Mouse (Mus musculus): Measurements from ENCODE around the gene D930007J09Rik. TPM values are rescaled to one million over a fixed set of nuclear protein-coding genes. Genes with fewer than 3 reads are reported as not detected.

D930007J09Rik gene
- total RNA-seq (2022) = not detected

GRCm38 (mm10) chr13:32802259-32803081, at the start of gene D930007J09Rik:
D930007J09Rik (minus strand) TSS chr13:32802849.
- peak; percentile 44 to 58 for DNase-seq (ENCODE audit: low spot score in 2 of 2)

- no peak for DNase-seq (ENCODE audit: low spot score in 2 of 2)
Measured at GRCm38 (mm10) chr13:32851967-32852366, 49.3 kb upstream of the D930007J09Rik start.

- DNase-seq (ENCODE audit: low spot score in 2 of 2) = no peak
Measured at GRCm38 (mm10) chr13:32850668-32851404, 48.2 kb upstream of the D930007J09Rik start, which contains the start of gene Serpinb1a. Serpinb1a (minus strand) TSS chr13:32851185.

GRCm38 (mm10) chr13:32850156-32850555, 47.5 kb upstream of the D930007J09Rik start:
- DNase-seq (ENCODE audit: low spot score in 2 of 2) = no peak

GRCm38 (mm10) chr13:32849531-32850123, 47.0 kb upstream of the D930007J09Rik start:
- no peak for DNase-seq (ENCODE audit: low spot score in 2 of 2)

DNA sequence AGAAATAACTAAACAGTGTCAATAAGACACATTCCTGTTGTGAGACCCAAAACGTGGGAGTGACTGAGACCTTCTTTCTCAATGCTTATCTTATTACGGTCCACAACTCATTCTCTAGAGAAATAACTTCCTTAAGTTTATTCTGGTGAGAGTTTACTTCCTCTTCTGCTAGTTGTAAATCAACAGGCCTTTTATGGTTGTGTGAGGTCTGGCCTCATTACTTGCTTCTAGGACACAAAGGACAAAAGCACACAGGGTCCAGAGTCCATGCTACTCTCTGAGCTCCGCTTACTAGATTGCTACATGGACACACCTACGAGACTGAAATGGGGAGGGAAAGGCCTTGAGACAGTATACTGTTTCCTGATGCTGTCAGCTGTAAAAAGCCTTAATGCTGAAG, 46.4 kb upstream of the D930007J09Rik start:
- no peak for DNase-seq (ENCODE audit: low spot score in 2 of 2)

DNA sequence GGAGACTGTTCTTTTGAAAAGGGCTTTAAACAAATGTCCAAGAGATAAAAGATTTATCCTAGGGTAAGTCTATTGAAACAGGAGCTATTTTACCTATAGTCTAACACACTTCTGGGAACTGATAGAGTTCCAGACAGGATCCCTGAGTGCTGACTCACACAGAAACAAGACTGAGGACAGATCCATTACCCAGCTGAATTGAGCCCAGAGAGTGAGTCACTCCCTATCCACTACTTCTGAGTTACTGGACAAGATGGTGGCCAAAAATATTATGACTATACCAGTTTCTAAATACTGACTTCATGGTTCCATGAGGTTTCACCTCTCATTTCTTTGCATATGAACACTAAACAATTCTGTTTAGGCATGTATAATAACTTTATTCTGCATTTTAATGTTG, 43.6 kb upstream of the D930007J09Rik start:
- DNase-seq (ENCODE audit: low spot score in 2 of 2) = no peak

- DNase-seq (ENCODE audit: low spot score in 2 of 2) = no peak
Measured at GRCm38 (mm10) chr13:32841349-32841748, 38.7 kb upstream of the D930007J09Rik start.

- DNase-seq (ENCODE audit: low spot score in 2 of 2) = no peak
Measured at GRCm38 (mm10) chr13:32839314-32839713, 36.7 kb upstream of the D930007J09Rik start.

DNA sequence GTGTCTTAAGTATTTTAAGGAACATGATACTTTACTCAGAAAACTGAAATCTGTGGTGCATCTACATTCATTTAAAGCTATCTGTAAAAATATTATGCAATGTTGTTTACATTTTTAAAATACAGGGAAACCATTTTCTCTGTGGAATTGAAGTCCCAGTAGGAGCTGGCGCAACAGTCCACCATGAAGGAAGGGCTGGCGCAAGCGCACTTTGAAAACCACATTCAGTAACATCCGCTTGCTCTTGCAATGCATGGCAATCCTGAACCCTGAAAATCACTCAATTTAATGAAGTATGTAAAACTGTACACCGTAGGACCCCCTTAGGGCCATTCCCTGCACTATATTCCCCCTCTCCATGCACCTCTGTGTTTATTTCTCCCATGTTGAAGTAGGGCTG, 31.9 kb upstream of the D930007J09Rik start:
- DNase-seq (ENCODE audit: low spot score in 2 of 2) = no peak

- DNase-seq (ENCODE audit: low spot score in 2 of 2) = no peak
Measured at GRCm38 (mm10) chr13:32833237-32833636, 30.6 kb upstream of the D930007J09Rik start.

DNA sequence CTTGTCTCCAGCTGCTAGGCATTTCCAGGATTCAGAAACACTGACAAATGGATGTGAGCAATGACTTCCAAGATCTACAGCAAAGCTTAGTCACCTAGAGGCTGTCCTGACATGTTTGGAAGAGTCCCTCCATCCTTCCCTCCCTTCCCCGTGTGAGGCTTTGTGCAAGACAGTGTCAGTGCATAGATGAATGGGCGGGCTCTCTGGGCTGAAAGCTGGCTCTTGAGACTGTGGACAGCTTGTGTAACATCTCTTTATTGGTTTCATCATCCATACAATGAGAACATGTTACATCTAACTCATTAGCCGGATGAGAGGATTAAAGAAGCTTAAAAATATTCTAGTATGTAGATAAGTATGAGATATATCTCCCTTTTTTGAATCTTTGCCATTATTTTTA, 30.1 kb upstream of the D930007J09Rik start:
- no peak for DNase-seq (ENCODE audit: low spot score in 2 of 2)

DNA sequence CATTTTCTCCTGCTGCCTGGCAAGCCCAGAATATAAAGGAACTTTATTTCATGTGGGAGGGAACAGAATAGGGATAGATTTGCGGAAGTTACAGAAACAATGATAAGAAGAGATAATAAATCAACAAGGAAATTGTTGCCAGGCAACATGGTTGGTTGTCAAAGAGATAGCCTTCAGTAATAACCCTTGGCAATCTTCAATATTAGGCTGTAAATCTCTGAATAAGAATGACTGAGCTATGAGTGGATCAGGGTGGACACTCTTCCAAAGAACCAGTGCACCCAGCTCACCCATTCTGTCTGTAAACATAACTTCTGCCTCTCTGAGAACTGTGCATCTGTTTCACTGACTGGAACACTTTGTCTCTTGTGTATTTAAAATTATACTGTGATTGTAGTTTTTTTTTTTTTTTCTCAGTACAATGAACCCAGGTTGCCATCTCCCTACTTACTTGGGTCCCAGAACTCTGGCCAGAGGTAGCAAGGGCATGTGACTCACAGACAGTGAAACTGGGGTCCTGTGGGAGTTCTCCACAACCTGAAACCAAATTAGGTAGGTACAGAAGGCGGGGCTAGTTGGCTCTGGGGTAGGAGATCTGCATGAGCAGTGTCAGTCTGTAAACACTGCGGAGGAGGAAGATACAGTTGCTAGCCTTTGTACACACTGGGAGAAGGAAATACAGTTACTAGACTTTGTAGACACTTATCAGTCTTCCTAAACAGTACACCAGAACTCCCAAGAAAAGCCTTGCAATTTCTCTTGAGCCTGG, 29.0 kb upstream of the D930007J09Rik start:
- DNase-seq (ENCODE audit: low spot score in 2 of 2) = no peak

DNA sequence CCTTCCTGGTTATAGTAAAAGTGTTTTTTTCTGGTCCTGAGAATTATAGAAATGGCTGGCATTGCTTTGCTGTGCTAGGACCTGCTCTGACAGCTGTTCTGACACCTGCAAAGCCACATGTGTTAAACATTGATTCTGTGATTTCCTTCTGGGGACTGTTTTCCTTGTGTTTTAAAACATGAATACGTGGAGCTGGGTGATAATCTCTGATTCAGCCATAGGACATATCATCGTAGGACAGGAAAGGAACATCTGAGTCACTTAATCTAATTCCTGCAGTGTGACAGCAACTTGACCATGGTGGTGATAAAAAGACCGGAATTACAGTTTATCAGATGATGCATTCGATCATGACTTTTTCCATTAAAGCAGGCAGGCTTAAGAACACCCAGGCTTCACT, 26.2 kb upstream of the D930007J09Rik start:
- no peak for DNase-seq (ENCODE audit: low spot score in 2 of 2)

GRCm38 (mm10) chr13:32827951-32828350, 25.3 kb upstream of the D930007J09Rik start:
- DNase-seq (ENCODE audit: low spot score in 2 of 2) = no peak

- DNase-seq (ENCODE audit: low spot score in 2 of 2) = no peak
Measured at GRCm38 (mm10) chr13:32827111-32827822, 24.6 kb upstream of the D930007J09Rik start.

GRCm38 (mm10) chr13:32825546-32825945, 22.9 kb upstream of the D930007J09Rik start:
- no peak for DNase-seq (ENCODE audit: low spot score in 2 of 2)

DNA sequence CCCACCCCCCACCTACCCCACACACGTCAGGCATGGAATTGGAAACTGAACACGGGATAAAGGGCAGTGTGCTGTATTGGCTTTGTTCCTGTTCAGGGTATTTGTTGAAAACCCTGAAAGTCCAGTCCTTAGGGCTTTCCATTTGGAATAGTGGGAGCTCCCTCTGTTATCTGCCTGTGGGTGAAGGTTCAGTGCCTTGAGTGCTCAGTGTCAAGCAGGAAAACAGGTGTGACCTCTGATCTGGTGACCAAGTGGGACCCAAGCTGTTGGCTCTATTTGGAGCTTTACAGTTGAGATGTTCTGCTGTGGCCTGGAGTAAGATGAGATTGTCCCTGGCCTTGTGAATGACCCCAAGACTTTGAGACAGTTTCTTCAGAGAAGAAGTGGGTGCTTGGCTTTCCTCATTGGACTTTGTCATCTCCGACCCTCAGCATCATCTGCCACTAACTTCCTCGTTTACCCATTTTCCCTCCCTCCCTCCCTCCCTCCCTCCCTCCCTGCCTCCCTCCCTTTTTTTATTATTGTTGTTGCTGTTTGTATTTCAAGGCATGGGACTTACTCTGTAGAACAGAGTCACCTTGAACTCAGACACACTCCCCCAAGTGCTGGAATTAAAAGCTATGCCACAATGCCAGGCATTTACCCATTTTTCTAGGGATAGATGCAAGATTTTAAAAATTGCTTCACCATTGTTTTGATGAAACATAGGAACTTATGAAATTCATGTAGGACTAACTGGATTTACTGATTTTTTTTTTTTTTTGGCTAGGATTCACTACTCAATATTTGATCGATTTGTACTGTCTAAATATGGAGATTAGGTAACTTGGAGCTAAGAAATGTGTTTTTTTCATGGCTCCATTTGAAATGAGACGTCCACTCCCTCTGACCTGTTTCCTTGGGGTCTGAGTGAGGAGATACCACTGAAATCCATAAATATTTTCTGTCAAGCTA, 22.0 kb upstream of the D930007J09Rik start:
- DNase-seq (ENCODE audit: low spot score in 2 of 2) = no peak

GRCm38 (mm10) chr13:32823126-32823525, 20.5 kb upstream of the D930007J09Rik start:
- no peak for DNase-seq (ENCODE audit: low spot score in 2 of 2)

DNA sequence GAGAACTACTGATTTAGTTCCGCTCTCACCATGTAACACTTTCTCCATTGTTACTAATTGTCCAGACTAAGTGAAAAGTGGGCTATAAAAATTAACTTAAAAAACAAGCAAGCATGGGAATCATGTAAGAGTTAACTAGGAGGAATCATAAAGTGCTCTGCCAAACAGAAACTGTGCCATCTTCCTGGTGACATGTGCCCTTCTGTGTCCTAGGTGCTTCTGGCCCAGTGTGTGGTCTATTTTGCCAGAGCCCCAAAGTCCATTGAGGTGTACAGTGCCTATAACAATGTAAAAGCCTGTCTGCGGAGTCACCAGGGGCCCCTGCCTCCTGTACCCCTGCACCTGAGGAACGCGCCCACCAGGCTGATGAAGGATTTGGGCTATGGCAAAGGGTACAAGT, 19.0 kb upstream of the D930007J09Rik start:
- DNase-seq (ENCODE audit: low spot score in 2 of 2) = no peak
